Mouse (Mus musculus) MEL-GATA-1-ER (cell line): ENCODE measurements around the gene Mif4gd.
A peak's percentile ranks its signal among the peaks of the same experiment; 100 is the strongest.

Experiments
- DNase-seq: peaks from one replicate; pipeline ENCODE4 v3.0.0-alpha.2; 2012; ENCODE audit warnings: low read depth; ENCODE audit errors: extremely low read depth

The Mif4gd gene

GRCm38 (mm10) chr11:115613138-115613945, 573 bp upstream of the Mif4gd start:
- DNase-seq: peak; percentile 67

GRCm38 (mm10) chr11:115612059-115612409, 735 bp downstream of the Mif4gd start:
- no peak for DNase-seq

- no peak for DNase-seq
Measured at GRCm38 (mm10) chr11:115611173-115611572, 1.6 kb downstream of the Mif4gd start.

GRCm38 (mm10) chr11:115609576-115609975, 3.2 kb downstream of the Mif4gd start:
- no peak for DNase-seq

- DNase-seq: no peak
Measured at GRCm38 (mm10) chr11:115608421-115609399, 4.1 kb downstream of the Mif4gd start.

GRCm38 (mm10) chr11:115606733-115607132, 6.0 kb downstream of the Mif4gd start:
- DNase-seq: no peak

- no peak for DNase-seq
Measured at GRCm38 (mm10) chr11:115604304-115604696, 8.5 kb downstream of the Mif4gd start.

GRCm38 (mm10) chr11:115603476-115604303, 9.1 kb downstream of the Mif4gd start, which contains the start of the genes Mrps7 and Gga3:
TSS of gene Mrps7 (plus strand) at chr11:115603925.
TSS of gene Gga3 (minus strand) at chr11:115604051.
- peak; percentile 48 for DNase-seq

- DNase-seq: no peak
Measured at GRCm38 (mm10) chr11:115603128-115603475, 9.7 kb downstream of the Mif4gd start.

- DNase-seq: peak; percentile 74
Measured at GRCm38 (mm10) chr11:115601174-115601573, 11.6 kb downstream of the Mif4gd start.

GRCm38 (mm10) chr11:115600743-115601142, 12.0 kb downstream of the Mif4gd start:
- DNase-seq: no peak

- no peak for DNase-seq
Measured at GRCm38 (mm10) chr11:115599722-115600121, 13.0 kb downstream of the Mif4gd start.

- no peak for DNase-seq
Measured at GRCm38 (mm10) chr11:115598309-115598708, 14.5 kb downstream of the Mif4gd start.

GRCm38 (mm10) chr11:115595209-115595608, 17.6 kb downstream of the Mif4gd start:
- no peak for DNase-seq

- no peak for DNase-seq
Measured at GRCm38 (mm10) chr11:115590526-115591075, 22.2 kb downstream of the Mif4gd start.

GRCm38 (mm10) chr11:115587984-115588383, 24.8 kb downstream of the Mif4gd start:
- no peak for DNase-seq

- no peak for DNase-seq
Measured at GRCm38 (mm10) chr11:115586403-115586802, 26.4 kb downstream of the Mif4gd start.

- no peak for DNase-seq
Measured at GRCm38 (mm10) chr11:115585573-115586100, 27.1 kb downstream of the Mif4gd start.

- no peak for DNase-seq
Measured at GRCm38 (mm10) chr11:115584376-115585073, 28.2 kb downstream of the Mif4gd start.
